Mouse (Mus musculus): ENCODE results near the gene Hacd4. TPM values are rescaled to one million over a fixed set of nuclear protein-coding genes. Genes with fewer than 3 reads are reported as not detected.

The Hacd4 gene
- polyA plus RNA-seq (2012; rRNA removed) = 0.90 and 1.4 TPM in 2 replicates

DNA sequence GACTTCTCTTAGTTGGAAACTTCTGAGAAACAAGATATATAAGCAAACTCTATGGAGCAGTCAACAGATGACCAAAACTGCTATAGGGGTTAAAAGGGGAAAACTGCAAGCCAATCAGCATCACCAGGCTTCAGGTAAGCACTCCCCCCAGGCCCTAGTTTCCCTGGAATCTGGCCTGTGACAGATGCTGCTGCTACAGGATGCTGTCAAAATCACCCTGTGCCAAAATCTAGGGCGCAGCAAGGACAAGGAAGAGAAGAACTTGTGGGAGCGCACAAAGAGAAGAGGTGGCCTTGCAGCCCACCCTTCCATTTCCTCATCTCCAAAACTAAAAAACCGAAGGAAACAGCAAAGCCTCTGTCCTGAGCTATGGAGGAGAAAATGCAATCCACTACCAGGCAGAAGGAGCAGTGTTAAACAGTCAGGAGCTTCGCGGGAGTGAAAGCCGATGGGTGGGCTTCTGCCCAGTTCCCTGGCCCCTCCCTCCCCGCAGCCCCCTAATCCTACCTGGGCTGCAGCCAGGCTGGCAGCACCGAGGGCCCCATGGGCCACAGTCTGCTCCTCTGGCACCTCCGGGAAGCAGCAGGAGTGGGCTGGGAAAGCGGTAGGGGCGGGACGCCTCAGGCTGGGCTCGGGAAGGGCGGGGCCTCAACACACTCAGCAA, at the start of gene Hacd4:
TSS of gene Hacd4 (minus strand) at position 603 of the 664 bp plus-strand sequence.
- no peaks in the 10 kb centered on the region for H3K36me3 ChIP-seq (ENCODE audit: control insufficient read depth, insufficient read depth, low read length)
- TF ChIP-seq CTCF (IDR thresholded peaks at IDR 0.05; ENCODE audit: control insufficient read depth, insufficient read depth, insufficient replicate concordance, low read depth, low read length) = no peak
- no peak for TF ChIP-seq POLR2A (IDR thresholded peaks at IDR 0.05; ENCODE audit: control insufficient read depth, low read depth, low read length)
- no peaks in the 10 kb centered on the region for H3K27me3 ChIP-seq (ENCODE audit: control insufficient read depth, insufficient read depth, low read length)
- peak within 1 kb of the TSS; percentile 28 for H3K4me3 ChIP-seq (ENCODE audit: control insufficient read depth, low read depth, low read length)
- no peak within 1 kb of the TSS for H3K27ac ChIP-seq (ENCODE audit: control insufficient read depth, insufficient read depth, low read depth, low read length)
- H3K4me1 ChIP-seq (ENCODE audit: control insufficient read depth, insufficient read depth, low read length) = peaks cover 6% of the 10 kb centered on the region

DNA sequence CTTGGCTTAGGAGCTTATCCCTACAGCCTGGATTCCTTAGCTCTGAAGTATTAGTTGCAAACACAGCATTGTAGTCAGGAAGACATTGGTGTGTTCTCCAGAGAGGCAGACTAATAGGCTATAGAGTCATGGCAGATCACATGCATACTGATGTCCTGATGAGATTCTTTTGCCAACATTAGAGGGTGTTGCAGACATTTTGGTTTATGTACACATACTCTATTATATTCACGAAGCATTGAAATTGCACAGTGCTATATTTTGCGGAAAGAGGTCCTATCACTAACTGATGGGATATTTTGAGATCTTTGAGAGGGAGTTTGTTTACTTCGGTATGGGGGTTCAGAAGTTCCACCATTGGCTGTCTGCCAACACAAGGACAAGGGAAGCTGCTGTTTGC, 49.4 kb upstream of the Hacd4 start:
- H3K4me3 ChIP-seq (ENCODE audit: control insufficient read depth, low read depth, low read length) = no peak overlapping the region
- H3K27ac ChIP-seq (ENCODE audit: control insufficient read depth, insufficient read depth, low read depth, low read length) = no peak overlapping the region
- TF ChIP-seq CTCF (IDR thresholded peaks at IDR 0.05; ENCODE audit: control insufficient read depth, insufficient read depth, insufficient replicate concordance, low read depth, low read length) (no peak), POLR2A (IDR thresholded peaks at IDR 0.05; ENCODE audit: control insufficient read depth, low read depth, low read length) (no peak)
- no peaks in the 10 kb centered on the region for H3K36me3 ChIP-seq (ENCODE audit: control insufficient read depth, insufficient read depth, low read length)
- H3K27me3 ChIP-seq (ENCODE audit: control insufficient read depth, insufficient read depth, low read length) = no peaks in the 10 kb centered on the region
- H3K4me1 ChIP-seq (ENCODE audit: control insufficient read depth, insufficient read depth, low read length) = no peaks in the 10 kb centered on the region

DNA sequence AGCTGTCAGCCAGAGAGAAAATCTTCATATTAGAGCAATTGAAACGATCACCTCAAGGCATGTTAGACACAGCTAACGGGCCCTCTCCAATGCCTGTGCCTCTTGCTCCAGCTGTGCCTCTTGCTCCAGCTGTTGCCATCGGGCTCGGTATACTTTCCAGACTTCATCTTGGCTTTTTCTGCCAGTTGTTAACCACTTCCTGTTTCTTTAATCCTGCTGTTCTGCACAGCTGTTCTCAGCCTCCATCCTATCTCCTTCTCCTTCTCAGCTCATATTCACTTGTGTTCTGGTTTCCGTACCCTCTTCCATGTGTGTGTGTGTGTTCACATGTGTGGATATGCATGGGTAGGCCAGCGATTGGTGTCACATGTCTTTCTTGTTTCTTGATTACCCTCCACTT, 41.4 kb upstream of the Hacd4 start:
- TF ChIP-seq POLR2A (IDR thresholded peaks at IDR 0.05; ENCODE audit: control insufficient read depth, low read depth, low read length) = no peak
- no peak for TF ChIP-seq CTCF (IDR thresholded peaks at IDR 0.05; ENCODE audit: control insufficient read depth, insufficient read depth, insufficient replicate concordance, low read depth, low read length)

DNA sequence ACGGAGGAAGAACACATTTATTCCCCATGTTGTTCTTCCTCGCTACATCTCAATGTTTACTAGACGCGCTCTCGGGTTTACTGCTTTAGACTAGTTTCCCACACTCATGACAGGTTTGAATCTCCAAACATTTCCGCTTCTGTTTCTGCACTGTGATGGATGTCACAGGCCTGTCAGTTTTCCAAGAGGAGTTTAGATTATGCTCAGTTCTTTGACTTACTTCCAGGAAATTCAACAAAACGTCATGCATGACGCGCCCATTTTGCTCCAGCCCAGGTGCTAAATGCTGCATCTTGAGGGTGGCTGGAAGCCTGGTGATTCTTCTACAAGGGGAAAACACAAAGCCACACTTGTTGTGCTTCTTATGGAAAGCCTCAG, 40.1 kb upstream of the Hacd4 start:
- Histone ChIP-seq H3K4me3 (ENCODE audit: control insufficient read depth, low read depth, low read length) (no peak overlapping the region), H3K4me1 (ENCODE audit: control insufficient read depth, insufficient read depth, low read length) (no peaks in the 10 kb centered on the region), H3K36me3 (ENCODE audit: control insufficient read depth, insufficient read depth, low read length) (no peaks in the 10 kb centered on the region), H3K27ac (ENCODE audit: control insufficient read depth, insufficient read depth, low read depth, low read length) (no peak overlapping the region), H3K27me3 (ENCODE audit: control insufficient read depth, insufficient read depth, low read length) (no peaks in the 10 kb centered on the region)
- TF ChIP-seq CTCF (IDR thresholded peaks at IDR 0.05; ENCODE audit: control insufficient read depth, insufficient read depth, insufficient replicate concordance, low read depth, low read length) (no peak), POLR2A (IDR thresholded peaks at IDR 0.05; ENCODE audit: control insufficient read depth, low read depth, low read length) (no peak)

More for the DNA sequence above, 41.4 kb upstream of the Hacd4 start:
- no peaks in the 10 kb centered on the region for H3K4me1 ChIP-seq (ENCODE audit: control insufficient read depth, insufficient read depth, low read length)
- H3K36me3 ChIP-seq (ENCODE audit: control insufficient read depth, insufficient read depth, low read length) = no peaks in the 10 kb centered on the region
- H3K27ac ChIP-seq (ENCODE audit: control insufficient read depth, insufficient read depth, low read depth, low read length) = no peak overlapping the region
- H3K4me3 ChIP-seq (ENCODE audit: control insufficient read depth, low read depth, low read length) = no peak overlapping the region
- H3K27me3 ChIP-seq (ENCODE audit: control insufficient read depth, insufficient read depth, low read length) = no peaks in the 10 kb centered on the region

DNA sequence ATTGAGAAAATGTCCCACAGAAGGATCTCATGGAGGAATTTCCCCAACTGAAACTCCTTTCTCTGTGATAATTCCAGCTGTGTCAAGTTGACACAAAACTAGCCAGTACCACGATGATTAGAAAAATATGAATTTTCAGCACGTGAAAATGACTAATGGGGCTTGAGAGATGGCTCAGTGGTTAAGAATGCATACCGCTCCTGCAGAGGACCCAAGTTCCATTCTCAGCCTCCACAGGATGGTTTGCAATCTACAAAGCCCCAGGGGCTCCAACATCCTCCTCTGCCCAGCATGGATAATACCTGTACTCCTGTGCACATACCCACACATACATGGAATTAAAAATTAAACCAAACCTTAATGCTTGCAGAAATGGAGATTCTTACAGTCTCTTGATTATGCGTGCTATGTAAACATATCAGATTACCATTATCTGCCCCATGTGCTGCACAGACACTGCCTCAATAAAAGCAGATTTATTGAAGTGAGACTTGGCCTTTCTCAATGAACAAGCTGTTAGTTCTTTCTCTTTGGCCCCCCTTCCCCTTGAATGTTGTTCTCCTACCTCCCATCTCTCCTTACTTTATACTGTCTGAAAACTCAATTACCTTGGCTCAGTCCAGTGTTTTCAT, 39.6 kb upstream of the Hacd4 start:
- no peak overlapping the region for H3K27ac ChIP-seq (ENCODE audit: control insufficient read depth, insufficient read depth, low read depth, low read length)
- no peaks in the 10 kb centered on the region for H3K27me3 ChIP-seq (ENCODE audit: control insufficient read depth, insufficient read depth, low read length)
- H3K4me1 ChIP-seq (ENCODE audit: control insufficient read depth, insufficient read depth, low read length) = no peaks in the 10 kb centered on the region
- H3K4me3 ChIP-seq (ENCODE audit: control insufficient read depth, low read depth, low read length) = no peak overlapping the region
- TF ChIP-seq POLR2A (IDR thresholded peaks at IDR 0.05; ENCODE audit: control insufficient read depth, low read depth, low read length) (no peak), CTCF (IDR thresholded peaks at IDR 0.05; ENCODE audit: control insufficient read depth, insufficient read depth, insufficient replicate concordance, low read depth, low read length) (no peak)
- H3K36me3 ChIP-seq (ENCODE audit: control insufficient read depth, insufficient read depth, low read length) = no peaks in the 10 kb centered on the region

DNA sequence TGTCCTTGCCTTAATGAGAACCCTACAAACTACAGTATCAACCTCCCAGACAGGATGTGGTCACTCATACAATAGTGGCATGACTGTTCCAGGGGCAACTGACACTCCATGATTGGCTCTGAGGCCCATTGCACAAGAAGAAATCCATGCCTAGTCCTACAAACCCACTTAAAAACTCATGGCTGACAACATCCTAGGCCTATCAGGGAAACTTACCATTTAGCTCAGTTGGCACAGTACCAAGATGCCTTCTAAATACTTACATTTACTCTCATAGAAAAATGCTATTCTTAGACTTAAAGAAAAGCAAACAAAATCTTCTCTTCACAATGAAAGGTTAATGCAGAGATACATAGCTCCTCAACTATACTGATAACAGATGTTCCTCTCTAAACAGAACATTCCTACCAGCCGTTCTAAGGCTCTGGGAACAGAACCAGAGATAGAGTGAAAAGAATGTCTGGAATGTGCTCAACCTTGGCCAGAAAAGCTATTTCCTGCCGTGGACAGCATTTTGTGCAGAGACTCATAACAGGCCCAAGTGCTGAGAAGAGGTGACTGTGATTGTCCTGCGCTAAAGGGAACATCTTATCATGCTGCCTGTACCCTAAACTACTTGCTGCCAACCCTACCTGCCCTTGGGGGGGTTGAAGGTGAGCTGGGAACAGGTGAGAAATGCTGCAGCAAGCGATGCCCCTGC, 37.9 kb upstream of the Hacd4 start:
- Histone ChIP-seq H3K4me1 (ENCODE audit: control insufficient read depth, insufficient read depth, low read length) (no peaks in the 10 kb centered on the region), H3K27ac (ENCODE audit: control insufficient read depth, insufficient read depth, low read depth, low read length) (no peak overlapping the region), H3K4me3 (ENCODE audit: control insufficient read depth, low read depth, low read length) (no peak overlapping the region), H3K27me3 (ENCODE audit: control insufficient read depth, insufficient read depth, low read length) (no peaks in the 10 kb centered on the region), H3K36me3 (ENCODE audit: control insufficient read depth, insufficient read depth, low read length) (no peaks in the 10 kb centered on the region)
- TF ChIP-seq CTCF (IDR thresholded peaks at IDR 0.05; ENCODE audit: control insufficient read depth, insufficient read depth, insufficient replicate concordance, low read depth, low read length) (no peak), POLR2A (IDR thresholded peaks at IDR 0.05; ENCODE audit: control insufficient read depth, low read depth, low read length) (no peak)

DNA sequence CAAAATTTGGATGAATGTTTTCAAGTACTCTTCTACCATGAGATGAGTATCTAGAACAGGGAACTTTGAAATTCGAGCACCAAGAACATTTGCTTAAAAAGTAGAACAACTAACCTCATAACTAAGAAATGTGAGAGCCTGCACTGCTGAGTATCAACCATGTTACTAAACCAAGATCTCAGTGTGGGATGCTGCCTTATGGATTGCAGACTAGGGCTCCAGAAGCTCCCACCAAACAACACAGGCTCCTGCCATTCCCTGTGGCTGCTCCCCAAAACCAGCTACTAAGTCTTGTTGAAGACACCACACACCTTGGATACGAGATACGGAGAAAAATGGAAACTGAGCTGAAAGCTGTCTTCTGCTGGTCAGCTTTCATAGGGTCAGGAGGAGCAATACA, 37.4 kb upstream of the Hacd4 start:
- no peak overlapping the region for H3K27ac ChIP-seq (ENCODE audit: control insufficient read depth, insufficient read depth, low read depth, low read length)

More for the DNA sequence above, 37.4 kb upstream of the Hacd4 start:
- Histone ChIP-seq H3K4me3 (ENCODE audit: control insufficient read depth, low read depth, low read length) (no peak overlapping the region), H3K36me3 (ENCODE audit: control insufficient read depth, insufficient read depth, low read length) (no peaks in the 10 kb centered on the region), H3K27me3 (ENCODE audit: control insufficient read depth, insufficient read depth, low read length) (no peaks in the 10 kb centered on the region), H3K4me1 (ENCODE audit: control insufficient read depth, insufficient read depth, low read length) (no peaks in the 10 kb centered on the region)
- TF ChIP-seq CTCF (IDR thresholded peaks at IDR 0.05; ENCODE audit: control insufficient read depth, insufficient read depth, insufficient replicate concordance, low read depth, low read length) = no peak
- no peak for TF ChIP-seq POLR2A (IDR thresholded peaks at IDR 0.05; ENCODE audit: control insufficient read depth, low read depth, low read length)

All from testis, adult 2 months (tissue).